In the genomic region with DNA sequence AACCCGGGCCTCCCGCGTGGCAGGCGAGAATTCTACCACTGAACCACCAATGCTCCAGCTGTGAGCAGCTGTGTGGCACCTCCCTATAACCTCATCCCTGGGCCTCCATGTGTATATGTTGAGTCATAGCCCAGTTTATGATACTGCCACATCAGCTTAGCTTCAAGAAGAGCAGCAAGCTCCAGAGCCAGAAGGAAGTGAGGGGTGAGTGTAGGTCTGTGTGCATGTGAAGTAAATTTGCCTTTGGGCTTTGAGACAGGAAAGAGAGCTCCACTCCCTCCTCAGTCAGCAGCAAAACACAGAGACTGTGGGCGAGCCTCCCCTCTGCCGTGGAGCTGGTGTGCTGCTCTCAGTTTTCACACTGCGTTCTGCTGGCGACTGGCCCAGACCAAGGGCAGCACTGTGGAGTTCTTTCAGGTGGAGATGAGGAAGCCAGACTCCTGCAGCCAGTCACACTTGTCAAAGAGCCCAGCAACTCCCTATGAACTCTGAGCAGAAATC, we compare ENCODE assay signal across 9 mouse cellular contexts. TPM values are rescaled to one million over a fixed set of nuclear protein-coding genes. Genes with fewer than 3 reads are reported as not detected.
DNase-seq lines count a peak whose midpoint lies in the region; ATAC-seq and TF ChIP-seq lines count a peak whose summit lies in the region.
"Had no signal": no experiment of that assay in that cellular context is flagged by ENCODE, and none has a peak within 500 bp of the region (broad histone marks: within the 10 kb centered on the region; RNA-seq: fewer than 3 reads in every experiment).

No protein-coding gene starts in this region.

- TF ChIP-seq CTCF in kidney, postnatal 0 days (IDR thresholded peaks at IDR 0.05; ENCODE audit: low read depth): no peak

- H3K9me3 ChIP-seq in limb, embryonic 11.5 days (ENCODE audit: control insufficient read depth, low read length): no peaks in the 10 kb centered on the region
- no peaks in the 10 kb centered on the region for H3K9me3 ChIP-seq in limb, embryonic 10.5 days (replicated peaks)
- H3K9me3 ChIP-seq in kidney, postnatal 0 days (replicated peaks; ENCODE audit: low read length): no peaks in the 10 kb centered on the region
- H3K9me3 ChIP-seq: liver, embryonic 13.5 days had no signal

- H3K9ac ChIP-seq in limb, embryonic 11.5 days (ENCODE audit: low read length): no peak overlapping the region
- H3K9ac ChIP-seq in kidney, postnatal 0 days (ENCODE audit: low read depth, low read length): no peak overlapping the region
- H3K9ac ChIP-seq: liver, embryonic 13.5 days had no signal

- peak; percentile 27 for DNase-seq in limb, embryonic 11.5 days (ENCODE audit: low spot score)
- DNase-seq in limb, embryonic 10.5 days (ENCODE audit: low spot score): no peak
- peak; percentile 87 for DNase-seq in brain, adult 2 months (ENCODE audit: low read depth, low spot score)
- DNase-seq in gastrocnemius, postnatal 25 days: peak; percentile 72
- DNase-seq in kidney, postnatal 0 days (ENCODE audit: low spot score): peak; percentile 51
- DNase-seq in lung, postnatal 14 days: peak; percentile 30
- peak; percentile 61 to 67 for DNase-seq in urinary bladder, postnatal 36 days (ENCODE audit: low spot score in 2 of 2)
- no peak for DNase-seq in thymus, postnatal 14 days
- DNase-seq: liver, embryonic 13.5 days had no signal

- no peak for ATAC-seq in limb, embryonic 11.5 days (ENCODE audit: insufficient number of reproducible peaks, low FRiP score, low TSS enrichment, low read depth)
- ATAC-seq in kidney, postnatal 0 days (replicated peaks; ENCODE audit: low FRiP score, low read depth): 0 out of 2 replicates have a peak, but pooled peaks have one; percentile 38

- 85% methylated on average over 8 of the region's 8 CpGs for WGBS in limb, embryonic 11.5 days
- 91% methylated on average over 8 of the region's 8 CpGs for WGBS in limb, embryonic 10.5 days
- WGBS in kidney, postnatal 0 days: 57% methylated on average over 8 of the region's 8 CpGs

- H3K4me3 ChIP-seq in limb, embryonic 11.5 days (ENCODE audit: low read depth, low read length): no peak overlapping the region
- H3K4me3 ChIP-seq in limb, embryonic 10.5 days: no peak overlapping the region
- no peak overlapping the region for H3K4me3 ChIP-seq in kidney, postnatal 0 days (replicated peaks; ENCODE audit: low read depth, low read length)
- H3K4me3 ChIP-seq: liver, embryonic 13.5 days had no signal

- H3K36me3 ChIP-seq in limb, embryonic 11.5 days (ENCODE audit: control insufficient read depth, insufficient read depth, low read length): peaks cover 16% of the 10 kb centered on the region
- peaks cover 46% of the 10 kb centered on the region for H3K36me3 ChIP-seq in limb, embryonic 10.5 days
- peaks cover 33% of the 10 kb centered on the region; the same call in 1 of the 2 replicates for H3K36me3 ChIP-seq in kidney, postnatal 0 days (ENCODE audit: insufficient read depth, low read length)

- no peak overlapping the region for H3K4me2 ChIP-seq in limb, embryonic 11.5 days (ENCODE audit: low read depth, severe bottlenecking)
- H3K4me2 ChIP-seq in kidney, postnatal 0 days (ENCODE audit: low read length): peak overlapping the region; percentile 23; the same call in 1 of the 2 replicates
- H3K4me2 ChIP-seq: liver, embryonic 13.5 days had no signal

- no peak overlapping the region for H3K27ac ChIP-seq in limb, embryonic 11.5 days (replicated peaks; ENCODE audit: low read depth, low read length)
- H3K27ac ChIP-seq in limb, embryonic 10.5 days: no peak overlapping the region
- H3K27ac ChIP-seq in kidney, postnatal 0 days: peak overlapping the region; percentile 54
- H3K27ac ChIP-seq: liver, embryonic 13.5 days had no signal

- H3K4me1 ChIP-seq in limb, embryonic 11.5 days (ENCODE audit: control insufficient read depth, insufficient read depth, low read length): no peaks in the 10 kb centered on the region
- H3K4me1 ChIP-seq in limb, embryonic 10.5 days: no peaks in the 10 kb centered on the region
- no peaks in the 10 kb centered on the region for H3K4me1 ChIP-seq in kidney, postnatal 0 days (replicated peaks; ENCODE audit: insufficient read depth, low read length)

- no peaks in the 10 kb centered on the region for H3K27me3 ChIP-seq in limb, embryonic 11.5 days (ENCODE audit: control insufficient read depth, insufficient read depth, low read length)
- H3K27me3 ChIP-seq in limb, embryonic 10.5 days (ENCODE audit: low read depth, poor library complexity, severe bottlenecking): no peaks in the 10 kb centered on the region
- no peaks in the 10 kb centered on the region for H3K27me3 ChIP-seq in kidney, postnatal 0 days (ENCODE audit: insufficient read depth, low read length)
- H3K27me3 ChIP-seq: liver, embryonic 13.5 days had no signal

RNA-seq across cellular contexts. Expression of gene Vac14, which starts 12.2 kb away (rescaled TPM):
- polyA plus RNA-seq in limb, embryonic 11.5 days (2014; fragmentation: Nextera tagmentation; extraction: Ambion mirVana): 30.5 TPM in 2 replicates
- polyA plus RNA-seq in limb, embryonic 10.5 days (2016; fragmentation: Nextera tagmentation; extraction: Ambion mirVana): 30.8 and 32.3 TPM in 2 replicates
- total RNA-seq in gastrocnemius, postnatal 25 days (2021): 10 to 100 TPM; 15.4 to 16.2 TPM
- polyA plus RNA-seq in kidney, postnatal 0 days (2015; fragmentation: Nextera tagmentation; extraction: Ambion mirVana): 14.9 and 16.1 TPM in 2 replicates

Comparison
In these comparisons a context has a peak if more than half of its experiments do, and no peak if none do; other contexts are left out.
1. DNase-seq: peak in limb, embryonic 11.5 days (single experiment), brain, adult 2 months (single experiment), gastrocnemius, postnatal 25 days (single experiment), kidney, postnatal 0 days (single experiment), lung, postnatal 14 days (single experiment) and urinary bladder, postnatal 36 days (2 of 2); none in limb, embryonic 10.5 days (single experiment) and thymus, postnatal 14 days (single experiment).